Mouse (Mus musculus) heart, adult 18-20 months (tissue): ENCODE measurements around the gene Map4k5. TPM values are rescaled to one million over a fixed set of nuclear protein-coding genes. Genes with fewer than 3 reads are reported as not detected.

ENCODE experiments used
- DNase-seq, 2 experiments: peaks; one replicate each; pipeline ENCODE4 v3.0.0; 2021 to 2022; ENCODE audit warnings: mixed read lengths in 1 of 2
- total RNA-seq, 2 experiments: library from RNA; stranded (reverse); gene quantifications; 2 replicates each; pipeline ENCODE4 v1.2.3; 2021

The Map4k5 gene
- total RNA-seq, 2 experiments from 2014 or later = 19.3 to 21.4 TPM

- no peak for DNase-seq
Observed at GRCm38 (mm10) chr12:69843531-69844445, 49.2 kb downstream of the Map4k5 start.

GRCm38 (mm10) chr12:69838376-69838775 is 54.6 kb downstream of the Map4k5 start:
- no peak for DNase-seq

- DNase-seq = no peak
Observed at GRCm38 (mm10) chr12:69833982-69834604, 58.9 kb downstream of the Map4k5 start.

- DNase-seq = no peak
Observed at GRCm38 (mm10) chr12:69831239-69831910, 61.6 kb downstream of the Map4k5 start.

- DNase-seq = no peak
Observed at GRCm38 (mm10) chr12:69828214-69828613, 64.8 kb downstream of the Map4k5 start.

- no peak for DNase-seq
Observed at GRCm38 (mm10) chr12:69824881-69825597, 68.0 kb downstream of the Map4k5 start.

GRCm38 (mm10) chr12:69814272-69814671 is 78.7 kb downstream of the Map4k5 start:
- peak; percentile 56 to 72 for DNase-seq

- no peak for DNase-seq
Observed at GRCm38 (mm10) chr12:69813596-69813995, 79.4 kb downstream of the Map4k5 start.

GRCm38 (mm10) chr12:69812986-69813385 is 80.0 kb downstream of the Map4k5 start:
- DNase-seq = peak; percentile 35 to 37

GRCm38 (mm10) chr12:69811976-69812375 is 81.0 kb downstream of the Map4k5 start:
- DNase-seq = no peak

- no peak for DNase-seq
Observed at GRCm38 (mm10) chr12:69809439-69809838, 83.6 kb downstream of the Map4k5 start.

- DNase-seq = no peak
Observed at GRCm38 (mm10) chr12:69807399-69807985, 85.5 kb downstream of the Map4k5 start.

- no peak for DNase-seq
Observed at GRCm38 (mm10) chr12:69805148-69805547, 87.9 kb downstream of the Map4k5 start.

GRCm38 (mm10) chr12:69804393-69805070 is 88.5 kb downstream of the Map4k5 start:
- no peak for DNase-seq

- no peak for DNase-seq
Observed at GRCm38 (mm10) chr12:69803196-69803595, 89.8 kb downstream of the Map4k5 start.

- DNase-seq = no peak
Observed at GRCm38 (mm10) chr12:69800586-69800985, 92.4 kb downstream of the Map4k5 start.

- no peak for DNase-seq
Observed at GRCm38 (mm10) chr12:69796311-69796710, 96.7 kb downstream of the Map4k5 start.

- DNase-seq = peak; percentile 58 to 65
Observed at GRCm38 (mm10) chr12:69790530-69791505, 102.2 kb downstream of the Map4k5 start, which contains the start of gene Cdkl1. Gene Cdkl1, minus strand, starts transcription at chr12:69791267.

- no peak for DNase-seq
Observed at GRCm38 (mm10) chr12:69789766-69790529, 103.1 kb downstream of the Map4k5 start.
